Mouse (Mus musculus) liver, embryonic 14 days (tissue): ENCODE data around the gene Map2k6. TPM values are rescaled to one million over a fixed set of nuclear protein-coding genes. Genes with fewer than 3 reads are reported as not detected.

Source experiments
- polyA plus RNA-seq: library from polyadenylated mRNA; depleted of rRNA; stranded (reverse); fragments of >200 nt; gene quantifications from 2 replicates; pipeline ENCODE4 v1.2.3, GENCODE M21; 2012; rRNA removed

Gene Map2k6
- 3.3 TPM in 2 replicates for polyA plus RNA-seq

DNA sequence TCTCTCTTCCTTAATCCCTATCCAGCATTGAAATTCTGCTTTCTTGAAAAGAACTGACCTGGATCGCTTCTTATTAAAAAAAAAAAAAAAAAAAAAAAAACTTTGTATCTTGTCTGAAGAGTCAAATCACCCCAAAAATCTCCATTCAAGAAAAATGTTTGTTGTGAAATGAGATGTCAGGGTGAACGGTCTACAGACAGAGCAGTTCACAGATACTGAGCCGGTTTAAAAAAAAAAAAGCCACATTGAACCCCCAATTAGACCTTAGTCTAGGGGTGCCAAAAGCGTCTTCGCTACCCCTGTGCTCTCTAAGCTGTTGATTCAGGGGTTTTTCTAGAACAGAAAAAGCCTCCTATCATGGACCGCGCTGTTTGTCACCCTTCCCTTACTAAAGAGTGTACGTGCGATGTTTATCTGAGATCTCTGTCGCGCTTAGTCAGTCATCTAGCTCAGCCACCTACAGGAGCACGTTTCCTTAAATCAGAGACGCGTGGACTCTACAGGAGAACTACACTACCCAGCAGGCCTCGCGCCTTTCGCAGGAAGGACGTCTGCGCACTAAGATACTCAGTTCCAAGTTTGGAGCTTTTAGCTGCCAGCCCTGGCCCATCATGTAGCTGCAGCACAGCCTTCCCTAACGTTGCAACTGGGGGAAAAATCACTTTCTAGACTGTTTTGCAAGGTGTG is at the start of gene Map2k6:
TSS of gene Map2k6 (plus strand) at position 570 of the 687 bp plus-strand sequence.

Other genes with a start within 250 kb of the Map2k6 start
- 0.40 and 0.44 TPM in 2 replicates for gene Abca9, start 230.9 kb upstream of the Map2k6 start, polyA plus RNA-seq
- 2.5 and 3.1 TPM in 2 replicates for gene Abca6, start 147.3 kb upstream of the Map2k6 start, polyA plus RNA-seq
- 0.27 and 0.28 TPM in 2 replicates for gene Abca5, start 61.4 kb upstream of the Map2k6 start, polyA plus RNA-seq